Mouse (Mus musculus) ES-CJ7 (cell line): ENCODE data around the gene Usp47.

ENCODE experiments used
- DNase-seq: peaks from one replicate; pipeline ENCODE4 v3.0.0; 2011; ENCODE audit warnings: low read depth, low spot score

The Usp47 gene

DNA sequence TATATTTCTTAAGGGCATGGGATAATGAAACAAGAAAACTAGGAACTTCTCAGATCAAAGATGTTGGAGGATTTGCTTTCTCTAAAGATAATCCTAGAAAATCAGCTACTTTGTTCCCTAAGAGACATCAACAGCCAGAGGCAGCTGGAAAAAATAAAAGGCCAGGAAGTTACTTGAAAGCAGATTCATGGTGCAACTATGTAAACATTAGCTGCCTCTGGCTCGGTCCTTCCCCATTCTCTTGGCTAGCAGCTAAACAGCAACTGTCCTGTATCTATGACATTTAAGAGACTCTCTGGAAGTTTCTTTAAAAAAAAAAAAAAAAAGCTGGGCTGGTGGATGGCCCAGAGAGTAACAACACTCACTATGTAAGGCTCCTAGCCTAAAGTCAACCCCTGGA lies 131.9 kb downstream of the Usp47 start:
- DNase-seq, result no peak

- peak; percentile 12 for DNase-seq
These were observed 134.4 kb downstream of the Usp47 start for GRCm38 (mm10) chr7:112157584-112158315.

GRCm38 (mm10) chr7:112158316-112158741 lies 135.0 kb downstream of the Usp47 start:
- DNase-seq, result peak; percentile 9

DNA sequence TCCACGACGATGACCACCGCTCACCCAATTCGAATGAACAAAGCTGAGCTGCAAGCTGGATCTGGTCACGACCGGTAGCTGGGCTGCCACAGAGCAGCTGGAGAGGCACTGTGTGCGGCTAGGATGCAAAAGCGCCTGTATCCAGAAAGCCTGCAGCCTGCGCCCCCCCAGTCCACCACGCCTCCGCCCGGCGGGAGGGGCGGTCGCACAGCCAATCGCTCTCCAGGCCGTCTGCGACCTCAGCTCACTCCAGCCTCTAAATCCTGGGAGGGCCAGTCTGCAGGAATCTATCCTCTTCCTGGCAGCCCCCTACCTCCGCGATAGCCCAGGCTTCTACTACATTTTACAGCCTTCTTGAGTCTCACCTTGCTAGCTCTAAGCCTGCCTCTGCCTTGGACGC lies 135.6 kb downstream of the Usp47 start, which contains the start of gene Dkk3:
Gene Dkk3 (minus strand): TSS at position 116 of the 400 bp plus-strand sequence.
- DNase-seq, result peak; percentile 50

DNA sequence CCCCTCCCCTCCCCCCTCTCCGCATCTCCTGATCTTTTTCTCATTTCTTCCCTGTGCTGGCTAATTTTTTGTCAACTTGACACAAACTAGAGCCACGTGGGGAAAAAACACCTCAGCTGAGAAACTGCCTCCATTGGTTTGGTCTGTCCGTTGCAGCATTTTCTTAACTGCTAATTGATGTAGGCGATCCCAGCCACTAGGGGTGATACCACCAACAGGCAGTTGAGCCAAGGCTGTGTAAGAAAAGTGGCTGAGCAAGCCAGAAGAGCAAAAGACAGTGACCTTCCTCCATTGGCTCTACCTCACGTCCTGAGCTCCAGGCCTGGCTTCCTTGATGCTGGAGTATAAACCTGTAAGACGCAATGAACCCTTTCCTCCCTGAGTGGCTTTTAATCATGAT lies 136.5 kb downstream of the Usp47 start:
- DNase-seq, result peak; percentile 41
